Mouse (Mus musculus): ENCODE measurements at regions not wholly inside any gene's neighbourhood (a gene's known extent, or its start where the extent isn't known, plus 50 kb on each side); places are given as distances from the start of the nearest gene placed in this dataset.

- H3K36me3 ChIP-seq, result no peaks in the 10 kb centered on the region
- 87% methylated on average over 9 of the region's 9 CpGs for WGBS
- H3K27ac ChIP-seq (replicated peaks), result no peak overlapping the region
- no peak overlapping the region for H3K4me2 ChIP-seq
- no peaks in the 10 kb centered on the region for H3K9me3 ChIP-seq
- H3K4me3 ChIP-seq, result no peak overlapping the region
- peaks cover under 1% of the 10 kb centered on the region; the same call in 1 of the 2 replicates for H3K4me1 ChIP-seq (replicated peaks)
- H3K9ac ChIP-seq, result no peak overlapping the region
- ATAC-seq (ENCODE audit: low read depth), result no peak
- peaks cover 38% of the 10 kb centered on the region for H3K27me3 ChIP-seq
Measured at GRCm38 (mm10) chr16:29854805-29855565, 209.2 kb upstream of the Hes1 start.

GRCm38 (mm10) chr16:29856545-29856944, 207.6 kb upstream of the Hes1 start:
- Histone ChIP-seq H3K4me1 (replicated peaks) (peaks cover 13% of the 10 kb centered on the region), H3K27ac (replicated peaks) (no peak overlapping the region)
- no peak for ATAC-seq (ENCODE audit: low read depth)

GRCm38 (mm10) chr16:29858645-29859044, 205.5 kb upstream of the Hes1 start:
- Histone ChIP-seq H3K4me3 (no peak overlapping the region), H3K27me3 (peaks cover 37% of the 10 kb centered on the region), H3K4me2 (no peak overlapping the region), H3K4me1 (replicated peaks) (peaks cover 13% of the 10 kb centered on the region), H3K27ac (replicated peaks) (no peak overlapping the region), H3K9ac (no peak overlapping the region), H3K9me3 (no peaks in the 10 kb centered on the region), H3K36me3 (no peaks in the 10 kb centered on the region)
- 81% methylated on average over 5 of the region's 5 CpGs for WGBS
- no peak for ATAC-seq (ENCODE audit: low read depth)

More at GRCm38 (mm10) chr16:29856545-29856944, 207.6 kb upstream of the Hes1 start:
- H3K9me3 ChIP-seq, result no peaks in the 10 kb centered on the region
- peaks cover 43% of the 10 kb centered on the region for H3K27me3 ChIP-seq
- no peak overlapping the region for H3K4me2 ChIP-seq
- 83% methylated on average over 1 of the region's 1 CpGs for WGBS
- no peak overlapping the region for H3K9ac ChIP-seq
- no peak overlapping the region for H3K4me3 ChIP-seq
- H3K36me3 ChIP-seq, result no peaks in the 10 kb centered on the region

- H3K36me3 ChIP-seq, result no peaks in the 10 kb centered on the region
- no peak for ATAC-seq (ENCODE audit: low read depth)
- 20% methylated on average over 6 of the region's 6 CpGs for WGBS
- peaks cover 13% of the 10 kb centered on the region for H3K4me1 ChIP-seq (replicated peaks)
- no peaks in the 10 kb centered on the region for H3K9me3 ChIP-seq
- H3K27me3 ChIP-seq, result peaks cover 37% of the 10 kb centered on the region
- no peak overlapping the region for H3K4me2 ChIP-seq
- H3K9ac ChIP-seq, result no peak overlapping the region
- no peak overlapping the region for H3K4me3 ChIP-seq
- no peak overlapping the region for H3K27ac ChIP-seq (replicated peaks)
Measured at GRCm38 (mm10) chr16:29860306-29860705, 203.9 kb upstream of the Hes1 start.

GRCm38 (mm10) chr16:29861056-29861455, 203.1 kb upstream of the Hes1 start:
- peaks cover 13% of the 10 kb centered on the region for H3K4me1 ChIP-seq (replicated peaks)
- no peak for ATAC-seq (ENCODE audit: low read depth)
- H3K4me3 ChIP-seq, result no peak overlapping the region
- no peaks in the 10 kb centered on the region for H3K9me3 ChIP-seq
- H3K9ac ChIP-seq, result no peak overlapping the region
- WGBS, result 37% methylated on average over 4 of the region's 4 CpGs
- H3K36me3 ChIP-seq, result no peaks in the 10 kb centered on the region
- no peak overlapping the region for H3K27ac ChIP-seq (replicated peaks)
- peaks cover 37% of the 10 kb centered on the region for H3K27me3 ChIP-seq
- H3K4me2 ChIP-seq, result no peak overlapping the region

GRCm38 (mm10) chr16:29865075-29865740, 199.0 kb upstream of the Hes1 start:
- H3K4me3 ChIP-seq, result no peak overlapping the region
- ATAC-seq (ENCODE audit: low read depth), result 0 out of 2 replicates have a peak, but pooled peaks have one; percentile 15
- H3K4me2 ChIP-seq, result no peak overlapping the region
- no peak overlapping the region for H3K9ac ChIP-seq
- WGBS, result 63% methylated on average over 17 of the region's 17 CpGs
- no peaks in the 10 kb centered on the region for H3K9me3 ChIP-seq
- H3K27me3 ChIP-seq, result peaks cover 21% of the 10 kb centered on the region
- H3K27ac ChIP-seq (replicated peaks), result no peak overlapping the region
- H3K4me1 ChIP-seq (replicated peaks), result peaks cover 10% of the 10 kb centered on the region
- no peaks in the 10 kb centered on the region for H3K36me3 ChIP-seq

GRCm38 (mm10) chr16:29871395-29871794, 192.8 kb upstream of the Hes1 start:
- Histone ChIP-seq H3K27me3 (peaks cover 10% of the 10 kb centered on the region), H3K9me3 (no peaks in the 10 kb centered on the region), H3K9ac (no peak overlapping the region), H3K4me3 (no peak overlapping the region), H3K36me3 (no peaks in the 10 kb centered on the region), H3K27ac (replicated peaks) (no peak overlapping the region), H3K4me2 (no peak overlapping the region), H3K4me1 (replicated peaks) (peaks cover 6% of the 10 kb centered on the region)
- 83% methylated on average over 5 of the region's 5 CpGs for WGBS
- no peak for ATAC-seq (ENCODE audit: low read depth)

GRCm38 (mm10) chr16:29876196-29876595, 188.0 kb upstream of the Hes1 start:
- no peak for ATAC-seq (ENCODE audit: low read depth)
- no peaks in the 10 kb centered on the region for H3K36me3 ChIP-seq
- H3K9ac ChIP-seq, result no peak overlapping the region
- H3K4me2 ChIP-seq, result no peak overlapping the region
- H3K4me3 ChIP-seq, result no peak overlapping the region
- 7% methylated on average over 8 of the region's 8 CpGs for WGBS
- H3K4me1 ChIP-seq (replicated peaks), result peaks cover 18% of the 10 kb centered on the region
- peaks cover 43% of the 10 kb centered on the region for H3K27me3 ChIP-seq
- no peaks in the 10 kb centered on the region for H3K9me3 ChIP-seq
- H3K27ac ChIP-seq (replicated peaks), result no peak overlapping the region

- Histone ChIP-seq H3K4me2 (no peak overlapping the region), H3K9me3 (no peaks in the 10 kb centered on the region), H3K36me3 (no peaks in the 10 kb centered on the region), H3K4me1 (replicated peaks) (peaks cover 31% of the 10 kb centered on the region), H3K27ac (replicated peaks) (no peak overlapping the region), H3K4me3 (no peak overlapping the region), H3K9ac (no peak overlapping the region), H3K27me3 (peaks cover 49% of the 10 kb centered on the region)
- WGBS, result 24% methylated on average over 10 of the region's 10 CpGs
- ATAC-seq (ENCODE audit: low read depth), result no peak
Measured at GRCm38 (mm10) chr16:29877372-29878123, 186.6 kb upstream of the Hes1 start.

GRCm38 (mm10) chr16:29879665-29880064, 184.5 kb upstream of the Hes1 start:
- H3K4me1 ChIP-seq (replicated peaks), result peaks cover 49% of the 10 kb centered on the region
- ATAC-seq (ENCODE audit: low read depth), result no peak
- no peak overlapping the region for H3K9ac ChIP-seq
- H3K4me3 ChIP-seq, result no peak overlapping the region
- no peak overlapping the region for H3K27ac ChIP-seq (replicated peaks)
- 76% methylated on average over 6 of the region's 6 CpGs for WGBS
- H3K9me3 ChIP-seq, result no peaks in the 10 kb centered on the region
- no peak overlapping the region for H3K4me2 ChIP-seq
- H3K27me3 ChIP-seq, result peaks cover 51% of the 10 kb centered on the region
- H3K36me3 ChIP-seq, result no peaks in the 10 kb centered on the region

GRCm38 (mm10) chr16:29881497-29881896, 182.7 kb upstream of the Hes1 start:
- no peak overlapping the region for H3K4me3 ChIP-seq
- H3K4me2 ChIP-seq, result no peak overlapping the region
- peaks cover 42% of the 10 kb centered on the region for H3K4me1 ChIP-seq (replicated peaks)
- no peak overlapping the region for H3K27ac ChIP-seq (replicated peaks)
- peaks cover 60% of the 10 kb centered on the region for H3K27me3 ChIP-seq
- H3K9me3 ChIP-seq, result no peaks in the 10 kb centered on the region
- no peaks in the 10 kb centered on the region for H3K36me3 ChIP-seq
- ATAC-seq (ENCODE audit: low read depth), result no peak
- no peak overlapping the region for H3K9ac ChIP-seq
- 40% methylated on average over 12 of the region's 12 CpGs for WGBS
